Mouse (Mus musculus) T-helper 1 cell (primary cell): ENCODE measurements around the gene Ifngr2.

Experiments used
- in situ Hi-C: fragments of 300-600 bp; cut with MboI, MseI; formaldehyde crosslinking; loops from one replicate; pipeline ENCODE4 v1.15.1; 2025; ENCODE audit warnings: high pct_unique_total_duplicates

The Ifngr2 gene

DNA sequence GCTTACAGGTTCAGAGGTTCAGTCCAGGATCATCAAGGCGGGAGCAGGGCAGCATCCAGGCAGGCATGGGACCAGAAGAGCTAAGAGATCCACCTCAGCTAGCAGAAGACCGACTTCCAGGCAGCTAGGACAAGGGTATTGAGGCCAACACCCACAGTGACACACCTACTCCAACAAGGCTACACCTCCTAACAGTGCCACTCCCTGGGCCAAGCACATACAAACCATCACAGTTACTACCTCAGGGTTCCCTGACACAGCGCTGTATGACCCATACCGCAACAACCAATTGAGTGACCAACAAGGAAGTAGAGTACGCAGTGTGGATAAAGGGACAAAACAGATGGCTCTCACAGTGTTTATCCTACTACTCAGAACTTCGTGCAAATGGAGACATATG, 10.5 kb upstream of the Ifngr2 start:
- in situ Hi-C loops = no loop called here

DNA sequence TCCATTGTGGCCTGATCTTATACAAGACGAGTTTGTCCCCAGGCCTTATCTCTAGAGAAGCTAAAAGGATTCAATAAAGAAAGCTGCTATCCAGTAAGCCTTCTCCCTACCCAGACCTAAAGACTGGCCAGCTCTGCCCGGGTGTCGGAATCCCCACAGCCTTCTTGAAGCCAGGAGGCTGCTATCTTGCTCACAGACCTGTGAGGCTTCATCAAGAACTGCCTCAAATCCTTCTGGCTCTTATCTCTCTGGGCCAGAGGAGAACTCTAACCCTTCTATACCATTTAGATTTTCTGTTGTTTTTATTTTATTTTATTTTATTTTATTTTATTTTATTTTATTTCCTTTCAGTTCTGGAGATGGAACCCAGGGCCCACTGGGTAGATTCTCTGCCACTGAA, 9.8 kb upstream of the Ifngr2 start:
- in situ Hi-C loops = no loop called here

DNA sequence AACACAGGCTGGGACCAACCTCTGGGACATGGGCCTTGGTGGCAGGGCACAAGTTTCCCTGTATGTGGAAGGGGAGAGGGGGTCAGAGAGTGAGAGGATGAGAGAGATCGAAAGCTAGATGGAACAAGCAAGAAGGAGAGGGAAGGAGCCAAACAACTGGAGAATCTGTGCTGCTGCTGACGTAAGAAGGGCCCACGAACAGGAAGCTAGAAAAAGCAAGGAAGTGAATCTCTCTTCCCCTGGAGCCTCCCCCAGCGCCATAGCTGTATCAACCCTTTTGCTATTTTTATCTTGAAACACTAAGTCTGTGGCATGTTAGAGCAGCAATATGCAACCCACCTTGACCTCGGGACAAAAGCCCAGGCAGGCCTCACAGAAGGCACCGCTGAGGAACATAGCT, 8.8 kb upstream of the Ifngr2 start:
- in situ Hi-C loops = no loop called here

DNA sequence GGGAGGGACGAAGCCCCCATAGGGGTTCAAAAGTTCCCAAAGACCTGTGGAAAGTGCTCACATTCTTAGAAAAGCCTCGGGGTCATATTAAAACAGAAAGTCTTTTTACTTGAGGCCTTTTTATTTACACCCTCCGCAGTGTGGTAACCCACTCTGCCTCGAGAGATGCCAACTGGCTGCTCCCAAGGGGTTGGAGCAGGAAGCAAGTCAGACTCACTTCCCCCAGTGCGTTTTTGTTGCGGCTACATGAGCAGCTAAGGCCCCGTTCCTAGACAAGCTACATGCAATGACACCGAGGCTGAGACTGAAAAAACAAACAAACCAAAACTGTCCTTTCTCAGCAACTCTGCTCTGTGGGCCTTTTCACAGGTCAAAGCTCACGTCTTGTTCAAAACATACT, 8.4 kb upstream of the Ifngr2 start:
- in situ Hi-C loops = no loop called here

DNA sequence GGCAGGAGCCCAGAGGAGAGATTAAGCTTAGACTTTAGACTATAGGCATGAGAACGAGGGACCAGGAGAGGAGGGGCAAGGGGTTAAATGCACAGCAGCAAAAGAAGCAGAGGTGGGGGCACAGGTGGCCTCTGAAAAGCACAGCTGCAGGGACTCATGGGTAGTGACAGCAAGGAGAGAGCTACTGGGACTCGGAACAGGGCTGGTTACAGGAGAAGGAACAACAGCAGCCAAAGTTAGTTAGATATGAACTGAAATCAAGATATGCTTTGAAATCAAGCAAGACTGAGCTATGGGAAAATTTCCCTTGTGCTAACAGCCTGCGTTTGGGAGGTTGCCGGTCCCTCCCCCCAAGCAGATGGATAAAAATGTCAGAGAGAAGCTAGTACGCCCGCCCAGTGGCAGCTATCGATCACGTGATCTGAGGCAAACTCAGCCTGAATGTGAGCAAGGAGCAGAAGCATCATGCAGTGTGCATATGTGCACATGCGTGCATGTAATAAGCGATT, 5.2 kb upstream of the Ifngr2 start:
- in situ Hi-C loops = no loop called here

DNA sequence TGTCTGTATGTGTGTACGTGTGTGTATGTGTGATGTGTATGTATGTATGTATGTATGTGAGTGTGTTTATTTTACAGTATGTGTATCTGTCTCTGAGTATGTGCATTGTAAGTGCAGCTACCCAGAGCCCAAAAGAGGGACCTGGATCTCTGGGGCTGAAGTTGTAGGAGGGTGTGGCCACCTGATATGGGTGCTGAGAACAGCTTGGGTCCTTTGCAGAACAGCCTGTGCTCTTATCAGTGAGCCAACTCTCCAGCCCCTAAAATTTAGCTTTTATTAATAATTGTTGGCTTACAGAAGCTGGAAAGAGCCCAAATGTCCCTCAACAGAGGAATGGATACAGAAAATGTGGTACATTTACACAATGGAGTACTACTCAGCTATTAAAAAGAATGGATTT, 3.3 kb upstream of the Ifngr2 start:
- in situ Hi-C loops = no loop called here

DNA sequence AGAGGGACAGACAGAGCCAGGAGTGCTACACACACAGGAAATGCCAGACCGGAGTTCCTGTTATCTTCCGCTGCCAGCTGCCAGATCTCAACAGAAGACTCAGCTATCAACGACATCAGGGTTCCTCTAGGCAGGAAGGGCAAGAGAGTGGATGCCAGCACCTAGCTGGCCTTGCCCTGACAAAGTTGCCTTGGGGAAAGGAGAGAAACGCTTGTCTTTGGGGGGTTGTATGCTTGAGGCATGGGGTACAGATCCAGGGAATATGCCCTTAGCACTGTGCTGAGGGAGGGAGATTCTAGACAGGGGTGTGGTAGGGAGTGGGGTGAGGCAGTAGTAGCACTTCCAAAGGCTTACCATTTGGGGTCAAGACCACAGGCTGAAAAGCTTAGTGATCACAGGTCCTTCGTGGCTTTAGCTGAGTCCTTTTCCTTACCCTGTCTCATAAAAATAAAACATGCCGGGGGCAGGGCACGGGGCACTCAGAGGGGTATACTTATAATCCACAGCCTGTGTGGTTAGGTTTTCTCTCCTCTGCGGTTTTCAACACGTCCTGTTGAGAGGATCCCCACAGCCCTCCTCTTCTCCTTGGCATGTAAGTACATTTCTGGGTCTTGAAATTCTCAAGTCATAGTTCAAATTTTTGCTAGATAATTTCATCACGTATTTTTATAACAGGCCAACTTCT, 1.1 kb upstream of the Ifngr2 start:
- in situ Hi-C loops = no loop called here

DNA sequence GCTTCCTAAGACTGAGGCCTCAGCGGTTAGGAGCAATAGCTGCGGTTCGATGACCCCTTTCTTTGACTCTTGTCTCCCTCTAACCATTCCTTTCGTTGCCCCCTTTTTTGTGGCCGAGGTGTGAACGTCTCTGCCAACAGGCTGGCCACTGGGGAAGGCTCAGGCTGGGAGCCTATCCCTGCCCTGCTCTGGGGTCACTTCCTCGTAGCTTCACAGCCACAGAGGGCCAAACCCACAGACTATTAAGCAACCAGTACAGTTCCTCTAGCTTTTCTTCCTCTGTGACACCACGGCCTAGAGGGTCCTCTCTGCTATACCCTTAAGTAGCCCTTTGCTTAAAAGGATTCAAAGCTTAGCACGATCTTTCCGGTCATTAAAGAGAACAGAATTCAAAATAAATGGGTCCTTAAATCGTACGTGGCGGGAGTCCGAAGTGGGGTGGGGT, 459 bp upstream of the Ifngr2 start:
- in situ Hi-C loops = no loop called here

DNA sequence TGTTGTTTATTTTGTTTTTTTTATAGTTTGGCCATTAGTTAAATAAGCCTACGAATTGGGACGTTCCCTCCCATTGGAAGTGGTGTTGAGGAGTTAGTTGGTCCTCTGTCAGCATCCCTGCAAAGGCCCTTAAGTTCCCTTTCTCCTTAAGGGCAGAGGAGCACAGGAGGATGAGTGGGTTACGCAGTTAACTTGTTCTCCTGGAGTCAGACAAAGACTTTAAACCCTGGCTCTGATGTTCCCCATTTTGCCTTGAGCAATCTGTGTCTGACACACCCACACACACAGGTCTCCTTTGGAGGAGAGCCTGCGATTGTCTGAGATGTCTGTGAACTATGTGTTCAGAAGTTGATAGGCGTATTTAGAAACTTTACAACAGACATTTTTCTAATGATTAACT, 1.1 kb downstream of the Ifngr2 start:
- in situ Hi-C loops = no loop called here

DNA sequence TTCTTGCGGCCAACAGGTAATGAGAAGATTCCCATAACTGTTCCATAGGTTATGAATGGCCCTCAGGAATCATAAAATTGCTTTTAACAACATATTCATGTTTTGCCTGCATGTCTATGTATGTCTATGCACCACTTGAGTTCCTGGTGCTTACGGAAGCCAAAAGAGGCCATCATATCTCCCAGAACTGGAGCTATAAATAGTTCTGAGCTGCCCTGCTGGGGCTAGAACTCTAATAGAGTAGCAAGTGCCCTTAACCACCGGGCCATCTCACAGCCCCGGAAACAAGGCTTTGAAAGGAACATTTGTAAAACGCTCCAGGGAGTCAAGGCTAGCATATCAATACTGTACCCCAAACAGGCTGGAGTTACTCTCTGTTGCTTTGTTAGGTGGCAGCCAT, 1.7 kb downstream of the Ifngr2 start:
- in situ Hi-C loops = no loop called here

DNA sequence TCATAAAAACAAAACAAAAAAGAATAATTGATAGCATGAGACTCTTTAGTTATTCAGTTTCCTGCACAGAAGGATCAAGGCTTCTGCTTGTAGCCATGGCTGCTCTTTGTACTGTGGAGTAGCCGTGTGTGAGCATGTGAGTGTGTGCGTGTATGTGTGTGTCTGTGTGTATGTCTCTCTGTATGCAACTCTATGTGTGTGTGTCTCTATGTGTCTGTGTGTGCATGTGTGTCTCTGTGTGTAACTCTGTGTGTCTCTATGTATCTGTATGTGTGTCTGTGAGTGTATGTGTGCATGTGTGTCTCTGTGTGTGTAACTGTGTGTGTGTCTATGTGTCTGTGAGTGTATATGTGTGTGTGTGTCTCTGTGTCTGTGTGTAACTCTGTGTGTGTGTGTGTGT, 2.1 kb downstream of the Ifngr2 start:
- in situ Hi-C loops = no loop called here

DNA sequence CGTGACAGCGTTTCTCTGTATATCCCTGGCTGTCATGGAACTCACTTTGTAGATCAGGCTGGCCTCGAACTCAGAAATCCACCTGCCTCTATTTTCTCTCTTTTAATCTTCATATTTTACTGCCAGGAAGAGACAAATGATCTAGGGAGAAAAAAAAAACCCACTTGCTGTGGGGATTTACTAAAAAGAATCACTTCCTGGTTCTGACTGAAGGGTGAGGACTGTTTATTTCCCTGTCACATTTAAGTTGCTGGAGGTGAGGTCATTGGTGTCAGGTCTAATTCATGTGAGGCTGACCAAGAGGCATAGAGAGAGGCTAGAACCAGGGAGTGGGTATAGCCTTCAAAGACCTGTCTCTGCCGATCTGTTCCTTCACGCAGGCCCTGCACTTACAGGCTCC, 2.7 kb downstream of the Ifngr2 start:
- in situ Hi-C loops = loop anchor here (25.0 kb wide), 1 partner anchor 1062 kb away; no protein-coding TSS in a partner anchor

DNA sequence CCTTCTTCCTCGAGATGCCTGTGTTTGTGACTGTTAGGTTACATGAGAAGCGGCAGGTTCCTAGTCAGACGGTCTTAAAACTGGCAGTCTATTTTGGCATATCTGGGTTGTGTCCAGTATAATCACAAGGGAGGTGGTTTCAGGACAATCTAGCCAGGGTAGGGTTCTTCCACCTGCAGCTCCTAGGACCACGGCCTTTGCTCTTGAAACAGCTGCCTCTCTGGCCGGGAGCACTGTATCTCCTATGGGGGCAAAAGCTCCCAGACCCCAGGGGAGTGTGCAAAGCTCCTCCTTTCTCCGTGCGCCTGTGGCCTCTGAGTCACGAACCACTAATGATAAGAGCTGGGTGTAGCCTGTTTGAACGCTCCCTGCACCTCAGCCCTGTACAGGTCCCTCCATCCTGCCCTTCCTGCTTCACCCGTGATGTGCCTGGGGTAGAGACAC, 4.2 kb downstream of the Ifngr2 start:
- in situ Hi-C loops = loop anchor here (25.0 kb wide), 1 partner anchor 1064 kb away; no protein-coding TSS in a partner anchor

DNA sequence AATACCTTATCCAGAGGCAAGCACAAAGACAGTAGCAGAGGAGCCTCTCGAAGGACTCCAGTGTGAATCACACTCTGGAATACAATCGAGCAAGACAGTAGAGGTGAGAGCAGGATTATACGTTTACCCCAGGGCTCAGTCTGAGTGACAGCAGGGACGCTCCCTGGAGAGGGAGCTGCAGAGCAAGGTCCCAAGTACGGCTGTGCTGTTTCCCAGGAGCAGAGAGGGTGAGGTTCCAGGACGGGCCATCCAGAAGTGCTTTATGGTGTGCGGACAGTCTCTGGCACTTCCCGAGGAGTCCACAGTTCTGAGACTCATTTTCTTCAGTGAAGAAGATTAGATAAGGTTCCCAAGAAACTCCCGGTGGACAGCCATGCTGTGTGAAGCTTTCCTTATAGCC, 5.2 kb downstream of the Ifngr2 start:
- in situ Hi-C loops = loop anchor here (25.0 kb wide), 1 partner anchor 1065 kb away; no protein-coding TSS in a partner anchor

DNA sequence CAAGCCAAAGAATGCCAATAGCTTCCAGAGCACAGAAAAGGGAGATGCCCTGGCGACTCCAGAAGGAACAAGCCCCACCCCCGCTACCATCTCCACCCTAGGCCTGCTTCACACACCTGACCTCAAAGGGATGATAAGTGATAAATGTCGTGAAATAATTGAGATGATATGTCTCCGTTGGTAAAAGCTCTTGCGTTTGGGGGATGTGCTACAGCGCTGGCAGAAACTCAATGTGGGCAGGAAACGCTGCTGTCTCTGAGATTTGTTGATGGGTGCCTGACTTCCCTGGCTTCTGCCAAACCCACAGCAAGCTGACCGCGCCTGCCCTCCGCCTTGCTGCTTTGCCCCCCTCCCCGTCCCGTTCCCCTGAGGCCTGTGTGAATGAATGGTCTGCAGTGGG, 6.8 kb downstream of the Ifngr2 start:
- in situ Hi-C loops = loop anchor here (25.0 kb wide), 1 partner anchor 1066 kb away; no protein-coding TSS in a partner anchor

DNA sequence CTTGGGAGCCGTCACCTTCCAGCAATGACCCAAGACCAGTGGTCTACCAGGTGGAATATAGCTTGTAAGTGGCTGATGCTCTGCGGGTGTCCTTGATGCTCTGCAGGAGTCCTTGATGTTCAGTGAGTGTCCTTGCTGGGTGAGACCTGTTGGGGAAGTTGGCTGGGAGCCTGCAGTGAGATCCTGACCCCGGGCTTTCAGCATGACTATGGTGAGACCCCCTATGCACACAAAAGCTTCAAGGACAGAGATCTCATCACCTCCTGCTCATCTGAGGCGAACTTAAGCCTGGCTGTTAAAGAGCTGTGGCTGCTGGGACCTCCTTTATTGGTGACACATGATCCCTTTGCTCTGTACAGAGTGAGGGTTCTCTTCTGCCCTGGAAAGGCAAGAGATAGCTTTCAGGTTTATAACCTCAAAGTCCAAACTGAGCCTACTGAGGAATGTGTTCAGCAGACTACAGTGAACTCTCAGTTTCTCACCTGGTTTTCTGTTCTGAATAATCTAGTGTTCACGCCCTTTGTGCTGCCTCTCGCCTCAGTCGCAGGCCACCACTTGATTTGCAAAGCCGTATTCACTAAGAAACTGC, 8.2 kb downstream of the Ifngr2 start:
- in situ Hi-C loops = loop anchor here (25.0 kb wide), 1 partner anchor 1068 kb away; no protein-coding TSS in a partner anchor

DNA sequence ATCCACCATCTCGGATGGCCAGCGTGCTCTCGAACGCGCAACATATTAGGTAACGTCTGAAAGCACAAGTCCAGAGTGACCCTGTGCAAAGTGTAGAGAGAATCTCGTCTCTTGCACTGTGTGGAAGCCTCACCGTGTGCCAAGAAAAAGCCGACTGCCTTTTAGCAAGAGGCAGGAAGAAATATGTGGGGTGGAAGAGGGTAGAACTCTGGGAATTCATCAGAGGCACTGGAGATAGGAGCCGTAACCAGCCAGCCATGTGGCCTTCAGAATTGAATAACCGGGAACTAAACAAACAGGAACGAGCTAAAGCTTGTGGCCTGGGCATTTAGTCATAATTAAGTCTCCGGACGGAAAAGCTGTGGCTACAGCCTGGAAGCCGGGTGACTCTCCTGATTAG, 9.8 kb downstream of the Ifngr2 start:
- in situ Hi-C loops = loop anchor here (25.0 kb wide), 1 partner anchor 1069 kb away; no protein-coding TSS in a partner anchor

DNA sequence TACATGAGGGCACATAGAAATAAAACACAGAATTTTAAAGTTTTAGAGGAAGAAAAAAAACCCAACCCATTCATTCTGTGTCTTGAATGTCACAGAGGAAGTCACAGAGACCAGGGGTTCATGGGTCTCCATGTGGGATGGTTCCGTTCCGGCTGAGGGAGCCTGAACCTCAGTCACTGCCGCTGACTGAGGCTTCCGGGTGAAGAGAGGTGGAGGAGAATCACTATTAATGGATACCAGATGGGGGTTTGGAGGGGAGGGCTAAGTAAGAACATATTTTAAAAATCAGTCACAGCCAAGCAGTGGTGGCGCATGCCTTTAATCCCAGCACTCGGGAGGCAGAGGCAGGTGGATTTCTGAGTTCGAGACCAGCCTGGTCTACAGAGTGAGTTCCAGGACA, 10.3 kb downstream of the Ifngr2 start:
- in situ Hi-C loops = loop anchor here (25.0 kb wide), 1 partner anchor 1070 kb away; no protein-coding TSS in a partner anchor

DNA sequence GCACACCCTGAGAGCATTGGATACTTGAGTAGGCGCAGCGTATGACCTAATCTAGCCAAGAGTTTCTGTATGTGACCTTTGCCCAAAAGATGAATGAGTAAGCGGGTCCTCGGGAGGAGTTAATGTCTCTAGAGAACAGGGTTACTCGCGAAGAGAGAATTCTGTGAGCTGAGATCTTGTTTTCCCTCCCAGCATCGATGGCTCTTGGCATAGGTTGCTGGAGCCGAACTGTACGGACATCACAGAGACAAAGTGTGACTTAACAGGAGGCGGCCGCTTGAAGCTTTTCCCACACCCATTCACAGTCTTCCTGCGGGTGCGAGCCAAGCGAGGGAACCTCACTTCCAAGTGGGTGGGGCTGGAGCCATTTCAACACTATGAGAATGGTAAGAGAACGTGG, 10.8 kb downstream of the Ifngr2 start:
- in situ Hi-C loops = loop anchor here (25.0 kb wide), 1 partner anchor 1070 kb away; no protein-coding TSS in a partner anchor

DNA sequence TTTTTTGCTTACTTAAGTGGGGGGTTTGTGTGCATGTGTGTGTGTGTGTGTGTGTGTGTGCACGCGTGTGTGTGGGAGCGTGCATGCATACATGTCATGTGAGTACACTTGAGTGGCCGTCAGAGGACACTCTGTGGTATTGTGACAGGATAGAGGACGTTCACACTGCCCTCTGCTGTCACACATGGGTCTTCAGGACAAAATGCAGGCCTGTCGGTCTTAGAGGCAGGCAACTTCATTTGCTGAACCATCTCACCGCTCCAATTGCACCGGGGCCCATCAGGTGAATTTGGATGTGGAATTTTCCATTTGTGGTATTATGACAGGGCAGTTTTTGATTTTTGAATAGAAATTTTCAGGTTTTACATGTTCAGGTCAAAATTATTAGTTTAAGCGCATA, 14.2 kb downstream of the Ifngr2 start:
- in situ Hi-C loops = loop anchor here (10.0 to 25.0 kb wide), 2 partner anchors 46 to 1074 kb away; no protein-coding TSS in a partner anchor

DNA sequence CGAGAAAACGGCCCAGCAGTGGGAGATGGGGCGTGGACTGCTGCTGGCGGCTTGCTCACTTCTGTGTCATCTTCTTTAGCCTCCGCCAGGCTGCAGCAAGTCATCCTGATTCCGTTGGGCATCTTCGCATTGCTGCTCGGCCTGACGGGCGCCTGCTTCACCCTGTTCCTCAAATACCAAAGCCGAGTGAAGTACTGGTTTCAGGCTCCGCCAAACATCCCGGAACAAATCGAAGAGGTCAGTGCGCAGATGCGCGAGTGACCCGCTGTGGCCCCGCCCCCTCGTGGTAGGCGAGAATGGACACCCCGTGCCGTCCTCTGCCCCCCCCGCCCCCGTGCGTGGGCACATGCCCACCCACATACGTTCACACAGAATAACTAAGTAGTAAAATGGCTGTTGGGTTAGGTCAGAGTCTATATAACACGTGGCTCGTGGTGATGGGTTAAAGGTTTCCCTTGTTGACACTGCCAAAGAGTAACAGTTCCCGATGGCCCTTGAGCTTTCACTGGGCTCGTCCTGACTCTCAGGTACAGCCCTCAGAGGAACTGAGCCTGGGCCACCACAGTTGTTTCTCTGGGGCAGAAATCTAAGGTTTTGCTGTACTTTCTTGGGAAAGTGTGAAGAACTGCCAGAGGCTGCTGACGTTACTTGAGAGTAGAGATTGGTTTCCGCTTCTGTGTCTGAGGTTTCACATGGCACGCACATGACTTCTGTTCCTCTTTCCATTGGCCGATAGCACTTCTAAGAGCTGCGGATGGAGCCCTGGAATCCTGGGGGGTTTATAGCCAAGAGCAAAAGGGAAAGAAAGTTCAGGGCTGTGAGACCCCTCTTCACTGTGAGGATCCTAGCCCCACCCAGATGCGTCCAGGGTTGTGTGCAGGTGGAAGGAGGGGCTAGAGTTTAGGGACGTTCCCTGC, 14.9 kb downstream of the Ifngr2 start:
- in situ Hi-C loops = loop anchor here (10.0 to 25.0 kb wide), 2 partner anchors 47 to 1074 kb away; no protein-coding TSS in a partner anchor
